Mouse (Mus musculus) limb, embryonic 15.5 days (tissue): Measurements from ENCODE around the gene Lipc. TPM values are rescaled to one million over a fixed set of nuclear protein-coding genes. Genes with fewer than 3 reads are reported as not detected.

Source experiments
- ATAC-seq: fragments of 200-750 bp; cut with Nextera tagmentation; 2 replicates; pipeline ENCODE4 v1.8.0; 2017; ENCODE audit warnings: low read depth, moderate TSS enrichment; ENCODE audit not compliant: insufficient number of reproducible peaks, low FRiP score, low TSS enrichment
- H3K27ac ChIP-seq: fragments of 300-500 bp; sonication (generic); 2 replicates; pipeline ENCODE4 v1.5.1; 2015; ENCODE audit warnings: moderate library complexity, mild to moderate bottlenecking, inconsistent platforms
- H3K27me3 ChIP-seq: fragments of 300-500 bp; sonication (generic); 2 replicates; pipeline ENCODE4 v1.6.1; 2015; ENCODE audit warnings: inconsistent platforms
- H3K36me3 ChIP-seq: fragments of 300-500 bp; sonication (generic); 2 replicates; pipeline ENCODE4 v1.6.1; 2015; ENCODE audit warnings: inconsistent platforms
- H3K4me1 ChIP-seq: fragments of 300-500 bp; sonication (generic); 2 replicates; pipeline ENCODE4 v1.6.1; 2015; ENCODE audit warnings: inconsistent platforms
- H3K4me2 ChIP-seq: fragments of 300-500 bp; sonication (generic); 2 replicates; pipeline ENCODE4 v1.6.1; 2015; ENCODE audit warnings: mild to moderate bottlenecking, inconsistent platforms
- H3K4me3 ChIP-seq: fragments of 300-500 bp; sonication (generic); 2 replicates; pipeline ENCODE4 v1.5.1; 2015; ENCODE audit warnings: mild to moderate bottlenecking, inconsistent platforms
- H3K9ac ChIP-seq: fragments of 300-500 bp; sonication (generic); 2 replicates; pipeline ENCODE4 v1.6.1; 2015; ENCODE audit warnings: inconsistent platforms
- H3K9me3 ChIP-seq: fragments of 300-500 bp; sonication (generic); 2 replicates; pipeline ENCODE4 v1.6.1; 2016; ENCODE audit warnings: inconsistent platforms
- WGBS: fragments of 180-500 bp; shearing (Covaris S2); methylation state at CpG from one replicate; pipeline ENCODE4 v1.1.7; 2015; 5-methylcytosine and 5-hydroxymethylcytosine counted together
- polyA plus RNA-seq: library from polyadenylated mRNA; unstranded; fragments of >200 nt; fragmentation: Nextera tagmentation; extraction: Ambion mirVana; gene quantifications from 2 replicates; pipeline ENCODE4 v1.2.1, GENCODE M21; 2015

Lipc gene
- polyA plus RNA-seq, 1 experiment from 2014 or later, result 0.29 TPM

DNA sequence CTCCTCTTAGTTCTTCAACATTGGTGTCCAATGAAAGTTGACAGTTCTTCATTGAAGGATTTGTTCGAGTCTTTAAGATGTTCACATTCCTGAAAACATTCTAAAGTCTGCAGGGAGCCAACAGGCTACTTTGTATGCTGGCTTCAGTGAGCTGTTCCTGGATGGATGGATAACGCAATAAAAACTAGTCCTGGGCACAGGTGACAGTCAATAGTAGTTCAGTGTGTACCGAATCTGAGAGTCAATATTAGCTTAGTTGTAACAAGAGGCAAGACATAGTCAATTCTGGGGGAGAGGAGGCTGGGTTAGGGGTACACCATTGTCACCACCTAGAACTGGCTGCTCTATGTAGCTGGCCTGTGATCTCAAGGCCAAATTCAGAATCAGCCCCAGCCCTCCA lies 17.2 kb upstream of the Lipc start:
- no peak overlapping the region for H3K4me3 ChIP-seq
- no peaks in the 10 kb centered on the region for H3K4me1 ChIP-seq
- H3K4me2 ChIP-seq, result no peak overlapping the region
- H3K27me3 ChIP-seq, result no peaks in the 10 kb centered on the region
- no peak overlapping the region for H3K27ac ChIP-seq
- WGBS, result 79% methylated on average over 3 of the region's 3 CpGs
- ATAC-seq, result no peak
- no peaks in the 10 kb centered on the region for H3K36me3 ChIP-seq
- no peak overlapping the region for H3K9ac ChIP-seq
- no peaks in the 10 kb centered on the region for H3K9me3 ChIP-seq

DNA sequence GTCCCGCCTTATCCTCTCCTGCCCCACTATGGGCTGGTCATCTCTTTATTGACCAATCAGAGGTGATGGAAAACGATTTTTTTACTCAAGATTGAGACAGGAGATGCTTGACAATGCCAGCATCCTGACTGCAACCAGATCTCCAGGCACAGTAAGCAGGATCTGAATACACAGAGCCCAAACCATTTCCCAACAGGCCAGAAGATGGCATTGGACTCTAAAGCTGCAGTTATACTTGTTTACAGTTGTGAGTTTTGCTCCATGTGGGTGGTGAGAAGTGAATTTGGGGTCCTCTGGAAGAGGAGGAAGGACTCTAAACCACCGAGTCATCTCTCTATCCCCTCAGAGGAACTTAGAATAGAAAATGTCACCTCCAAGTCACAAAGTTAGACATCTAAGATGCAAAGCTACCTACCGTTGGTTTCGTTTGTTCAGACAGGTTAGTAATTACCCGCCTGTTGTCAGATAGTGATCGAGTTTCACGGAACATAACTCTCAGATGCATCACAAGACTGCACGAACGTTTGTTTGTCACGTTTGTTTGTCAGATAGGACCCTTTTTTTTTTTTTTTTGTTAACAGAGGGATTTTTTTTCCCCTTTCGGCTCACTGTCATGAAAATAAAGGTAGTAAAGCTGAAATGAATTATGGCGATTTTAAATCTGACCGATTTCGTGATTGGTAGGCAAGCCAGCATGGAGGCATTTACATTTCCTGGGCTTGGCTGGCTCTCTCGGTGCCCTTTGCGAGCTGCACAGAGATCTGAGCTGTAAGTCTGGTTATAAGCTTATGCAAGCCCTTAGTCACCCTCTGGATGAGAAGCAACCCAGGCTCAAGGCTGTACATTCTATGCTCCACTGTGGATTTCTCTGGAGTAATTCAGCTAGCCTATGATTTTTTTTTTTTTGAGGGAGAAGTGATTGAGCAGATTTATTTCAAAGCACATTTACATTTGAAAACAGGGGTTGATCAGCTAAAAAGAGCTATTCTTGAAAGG lies 14.3 kb upstream of the Lipc start:
- H3K4me3 ChIP-seq, result no peak overlapping the region
- no peak for ATAC-seq
- no peaks in the 10 kb centered on the region for H3K27me3 ChIP-seq
- no peaks in the 10 kb centered on the region for H3K4me1 ChIP-seq
- WGBS, result 64% methylated on average over 17 of the region's 17 CpGs
- no peak overlapping the region for H3K4me2 ChIP-seq
- no peak overlapping the region for H3K27ac ChIP-seq
- no peaks in the 10 kb centered on the region for H3K9me3 ChIP-seq
- no peak overlapping the region for H3K9ac ChIP-seq
- no peaks in the 10 kb centered on the region for H3K36me3 ChIP-seq

DNA sequence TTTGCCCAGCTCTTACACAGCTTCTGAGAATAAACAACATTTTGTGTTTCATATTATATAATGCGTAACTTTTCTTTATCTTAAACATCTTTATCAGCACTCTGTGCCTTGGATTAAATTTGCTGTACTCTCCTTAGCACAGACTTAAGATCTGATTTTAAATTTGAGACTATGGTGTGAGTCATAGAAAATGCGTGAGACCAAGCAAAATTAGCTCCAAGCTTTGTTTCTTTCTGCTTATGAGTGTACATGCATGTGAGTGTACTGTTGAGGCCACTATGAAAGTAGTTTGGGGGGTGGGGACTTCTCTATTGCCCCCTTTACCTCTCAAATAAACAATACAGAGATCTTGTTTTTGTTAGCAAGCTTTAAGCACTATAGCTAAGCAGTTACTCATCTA lies 13.4 kb upstream of the Lipc start:
- Histone ChIP-seq H3K4me3 (no peak overlapping the region), H3K36me3 (no peaks in the 10 kb centered on the region), H3K4me2 (no peak overlapping the region), H3K4me1 (no peaks in the 10 kb centered on the region), H3K27ac (no peak overlapping the region), H3K9me3 (no peaks in the 10 kb centered on the region), H3K9ac (no peak overlapping the region), H3K27me3 (no peaks in the 10 kb centered on the region)
- ATAC-seq, result no peak
- 92% methylated on average over 2 of the region's 2 CpGs for WGBS

DNA sequence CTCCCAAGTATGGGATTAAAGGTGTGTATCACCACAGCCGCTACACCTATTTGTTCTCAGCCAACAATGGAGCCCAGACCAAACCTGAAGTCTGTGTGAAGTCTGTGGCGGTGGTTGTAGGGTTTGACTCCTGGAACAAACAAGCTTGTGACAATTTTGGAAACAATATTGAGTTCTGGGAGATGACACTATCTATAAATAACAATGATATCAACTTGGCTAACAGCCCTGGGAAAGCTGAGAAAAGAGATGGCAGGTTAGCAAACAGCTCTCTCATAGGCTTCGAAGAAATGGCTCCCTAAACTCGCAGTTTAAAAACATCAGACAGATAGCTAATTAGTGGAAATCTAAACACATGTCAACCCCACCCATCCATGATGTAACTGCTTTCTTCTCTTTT lies 13.0 kb upstream of the Lipc start:
- no peak for ATAC-seq
- Histone ChIP-seq H3K27ac (no peak overlapping the region), H3K36me3 (no peaks in the 10 kb centered on the region)

DNA sequence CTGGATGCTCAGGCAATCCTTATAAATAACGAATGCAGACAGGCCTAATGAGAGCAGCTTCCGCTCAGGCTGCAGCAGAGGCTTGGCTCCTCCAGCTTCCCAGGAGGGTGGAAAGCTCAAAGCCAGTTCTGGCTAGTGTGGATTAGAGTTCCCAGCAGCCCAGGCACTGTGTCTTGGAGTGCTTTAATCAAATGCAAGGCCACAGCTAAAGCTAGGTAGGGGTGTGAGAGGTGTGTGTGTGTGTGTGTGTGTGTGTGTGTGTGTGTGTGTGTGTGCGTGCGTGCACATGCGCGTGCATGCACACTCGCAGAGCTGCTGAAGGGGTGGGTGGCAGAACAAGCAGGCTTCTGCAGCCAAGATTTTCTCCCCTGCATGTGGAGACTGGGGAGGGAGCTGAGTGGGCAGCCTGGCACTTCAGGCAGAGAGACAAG lies 11.4 kb upstream of the Lipc start:
- no peak overlapping the region for H3K27ac ChIP-seq
- WGBS, result 55% methylated on average over 7 of the region's 7 CpGs
- ATAC-seq, result no peak

More for the DNA sequence above, 13.0 kb upstream of the Lipc start:
- H3K27me3 ChIP-seq, result no peaks in the 10 kb centered on the region
- H3K9ac ChIP-seq, result no peak overlapping the region
- H3K4me3 ChIP-seq, result no peak overlapping the region
- H3K4me1 ChIP-seq, result no peaks in the 10 kb centered on the region
- 91% methylated on average over 4 of the region's 4 CpGs for WGBS
- H3K9me3 ChIP-seq, result no peaks in the 10 kb centered on the region
- H3K4me2 ChIP-seq, result no peak overlapping the region

DNA sequence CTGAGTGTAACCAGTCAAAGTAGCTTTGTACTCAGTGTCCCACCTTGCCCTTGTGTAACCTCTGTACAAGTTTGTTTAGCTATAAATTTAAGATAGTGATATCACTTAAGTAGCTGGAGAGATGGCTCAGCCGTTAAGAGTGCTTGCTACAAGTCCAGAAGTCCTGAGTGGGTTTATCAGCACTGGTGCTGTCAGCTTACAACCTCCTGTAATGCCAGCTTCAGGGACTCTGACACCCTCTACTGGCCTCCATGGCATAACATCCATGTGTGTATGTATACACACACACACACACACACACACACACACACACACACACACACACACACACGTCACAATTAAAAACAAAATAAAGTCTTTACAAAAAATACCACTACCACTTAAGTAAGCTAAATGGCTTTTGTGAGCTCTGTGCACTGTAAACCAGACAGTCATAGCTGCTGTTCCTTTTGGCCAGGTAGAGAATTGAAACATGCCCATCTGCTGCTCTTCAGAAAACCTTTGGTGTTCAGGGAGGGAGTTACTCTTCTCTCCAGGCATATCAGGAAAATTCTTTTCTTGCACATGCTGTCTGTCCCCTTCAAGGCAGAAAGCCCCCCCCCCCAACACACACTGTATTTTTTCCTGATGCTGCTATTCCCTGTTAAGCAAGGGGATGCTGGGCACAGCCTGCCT lies 10.9 kb upstream of the Lipc start:
- H3K4me2 ChIP-seq, result no peak overlapping the region
- no peak overlapping the region for H3K27ac ChIP-seq
- no peaks in the 10 kb centered on the region for H3K9me3 ChIP-seq
- 90% methylated on average over 2 of the region's 2 CpGs for WGBS
- no peaks in the 10 kb centered on the region for H3K27me3 ChIP-seq
- H3K4me1 ChIP-seq, result no peaks in the 10 kb centered on the region
- H3K4me3 ChIP-seq, result no peak overlapping the region
- no peaks in the 10 kb centered on the region for H3K36me3 ChIP-seq
- no peak for ATAC-seq
- H3K9ac ChIP-seq, result no peak overlapping the region

More for the DNA sequence above, 11.4 kb upstream of the Lipc start:
- H3K4me3 ChIP-seq, result no peak overlapping the region
- H3K36me3 ChIP-seq, result no peaks in the 10 kb centered on the region
- no peaks in the 10 kb centered on the region for H3K27me3 ChIP-seq
- no peak overlapping the region for H3K9ac ChIP-seq
- H3K4me1 ChIP-seq, result no peaks in the 10 kb centered on the region
- H3K9me3 ChIP-seq, result no peaks in the 10 kb centered on the region
- H3K4me2 ChIP-seq, result no peak overlapping the region

DNA sequence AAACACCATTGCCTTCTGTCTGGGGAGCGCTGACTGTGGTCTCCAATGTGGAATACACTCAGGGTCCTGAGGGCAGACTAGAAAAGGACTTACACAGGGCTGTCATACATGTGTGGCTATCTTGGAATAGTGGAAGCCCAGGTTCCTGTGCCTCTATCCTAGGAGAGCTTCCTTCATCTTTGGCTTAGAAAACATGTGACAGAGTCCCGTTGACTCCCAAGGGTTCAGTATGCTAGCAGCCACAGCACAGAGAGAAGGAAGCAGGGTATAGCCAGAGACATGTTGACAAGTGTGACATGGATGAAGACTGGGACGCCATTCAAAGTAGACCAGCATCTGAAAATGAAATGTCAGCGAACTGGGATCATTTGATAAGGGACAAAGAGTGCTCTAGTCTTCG lies 8.3 kb upstream of the Lipc start:
- 91% methylated on average over 5 of the region's 5 CpGs for WGBS
- H3K4me2 ChIP-seq, result no peak overlapping the region
- ATAC-seq, result no peak
- no peaks in the 10 kb centered on the region for H3K27me3 ChIP-seq
- no peaks in the 10 kb centered on the region for H3K4me1 ChIP-seq
- H3K36me3 ChIP-seq, result no peaks in the 10 kb centered on the region
- no peak overlapping the region for H3K9ac ChIP-seq
- H3K9me3 ChIP-seq, result no peaks in the 10 kb centered on the region
- H3K27ac ChIP-seq, result no peak overlapping the region
- H3K4me3 ChIP-seq, result no peak overlapping the region

DNA sequence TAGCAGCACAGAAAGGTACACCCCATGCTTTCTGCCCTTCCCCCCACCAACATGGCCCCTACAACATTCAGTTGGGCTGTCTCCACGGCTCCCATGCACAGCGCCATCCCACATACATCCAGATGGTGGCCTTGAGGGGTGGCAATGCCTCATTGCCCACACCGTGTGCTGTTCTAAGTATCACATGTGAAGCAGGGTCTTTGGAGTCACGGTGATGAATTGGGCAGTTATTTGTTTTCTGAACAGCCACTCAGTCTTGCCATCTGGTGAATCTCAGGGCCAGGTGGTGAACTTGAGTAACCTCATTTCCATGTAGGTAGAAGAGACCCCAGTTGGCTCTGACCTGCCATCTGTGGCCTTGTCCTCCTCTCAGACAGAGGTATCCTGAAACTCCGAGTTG lies 7.8 kb upstream of the Lipc start:
- Histone ChIP-seq H3K27me3 (no peaks in the 10 kb centered on the region), H3K4me2 (no peak overlapping the region), H3K9ac (no peak overlapping the region), H3K9me3 (no peaks in the 10 kb centered on the region), H3K27ac (no peak overlapping the region), H3K36me3 (no peaks in the 10 kb centered on the region), H3K4me1 (no peaks in the 10 kb centered on the region), H3K4me3 (no peak overlapping the region)
- WGBS, result 79% methylated on average over 5 of the region's 5 CpGs
- ATAC-seq, result no peak

DNA sequence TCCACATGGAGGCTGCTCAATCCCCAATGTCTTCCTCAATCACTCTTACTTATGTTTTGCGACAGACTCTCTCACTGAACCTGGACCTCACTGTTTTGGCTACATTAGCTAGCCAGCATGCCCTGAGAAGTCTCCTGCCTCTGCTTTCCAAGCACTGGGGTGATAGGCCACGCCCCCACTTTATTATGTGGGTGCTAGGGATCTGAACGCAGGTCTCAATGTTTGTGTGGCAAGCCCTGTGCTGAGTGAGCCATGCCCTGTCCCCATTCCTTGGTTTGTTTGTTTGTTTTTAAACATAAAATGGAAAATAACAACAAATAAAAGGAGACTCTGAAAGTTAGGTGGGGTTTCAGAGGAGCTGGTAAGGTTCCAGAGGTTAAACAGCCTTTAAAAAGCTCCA lies 7.4 kb upstream of the Lipc start:
- H3K4me2 ChIP-seq, result no peak overlapping the region
- WGBS, result 92% methylated on average over 3 of the region's 3 CpGs
- no peak for ATAC-seq

DNA sequence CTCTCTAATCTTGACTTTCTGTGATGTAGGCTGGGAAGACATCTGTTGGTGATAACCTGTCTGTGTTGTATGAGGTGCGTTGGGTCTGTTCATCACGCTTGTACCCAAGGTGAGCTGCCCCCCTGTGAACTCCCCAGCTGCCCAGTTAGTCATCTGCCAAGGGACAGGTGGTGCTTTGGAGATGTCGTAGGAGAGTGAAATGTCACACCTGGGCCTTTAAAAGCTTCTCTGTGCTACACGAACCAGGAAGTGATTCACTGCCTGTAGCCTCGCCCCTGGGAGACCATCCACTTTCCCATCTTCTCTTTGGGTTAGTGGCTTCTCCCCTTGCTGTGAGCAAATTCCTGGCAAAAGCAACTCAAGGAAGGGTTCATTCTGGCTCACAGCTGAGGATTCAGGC lies 6.4 kb upstream of the Lipc start:
- Histone ChIP-seq H3K4me1 (peaks cover 4% of the 10 kb centered on the region; the same call in 1 of the 2 replicates), H3K4me3 (no peak overlapping the region), H3K27ac (no peak overlapping the region), H3K9ac (no peak overlapping the region), H3K27me3 (no peaks in the 10 kb centered on the region), H3K36me3 (no peaks in the 10 kb centered on the region), H3K9me3 (no peaks in the 10 kb centered on the region), H3K4me2 (no peak overlapping the region)
- 58% methylated on average over 5 of the region's 5 CpGs for WGBS
- no peak for ATAC-seq

More for the DNA sequence above, 7.4 kb upstream of the Lipc start:
- Histone ChIP-seq H3K9me3 (no peaks in the 10 kb centered on the region), H3K9ac (no peak overlapping the region), H3K4me3 (no peak overlapping the region), H3K36me3 (no peaks in the 10 kb centered on the region), H3K27me3 (no peaks in the 10 kb centered on the region), H3K4me1 (peaks cover under 1% of the 10 kb centered on the region; the same call in 1 of the 2 replicates), H3K27ac (no peak overlapping the region)

DNA sequence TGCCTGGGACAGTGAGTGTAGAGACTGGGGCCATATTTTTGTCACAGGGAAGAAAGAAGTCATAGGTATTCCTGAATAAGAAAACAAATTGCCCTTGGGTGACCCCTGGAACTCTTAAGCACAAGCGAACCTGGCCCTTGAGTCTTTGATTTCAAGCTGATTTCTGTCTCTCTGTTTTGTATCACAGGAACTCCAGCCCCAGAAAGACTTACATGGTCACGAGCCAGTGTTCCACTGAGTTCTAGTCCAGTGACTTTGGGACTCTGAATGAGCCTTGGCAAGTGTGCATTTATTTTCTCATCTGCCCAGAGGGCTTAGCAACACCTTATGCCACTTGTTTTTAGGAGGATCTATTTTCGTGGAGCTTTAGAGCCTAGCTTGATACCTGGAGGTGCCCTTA lies 5.7 kb upstream of the Lipc start:
- no peak overlapping the region for H3K4me2 ChIP-seq
- H3K9ac ChIP-seq, result no peak overlapping the region
- H3K4me3 ChIP-seq, result no peak overlapping the region
- WGBS, result 53% methylated on average over 3 of the region's 3 CpGs
- no peak overlapping the region for H3K27ac ChIP-seq
- H3K36me3 ChIP-seq, result no peaks in the 10 kb centered on the region
- H3K4me1 ChIP-seq, result peaks cover 4% of the 10 kb centered on the region; the same call in 1 of the 2 replicates
- H3K27me3 ChIP-seq, result no peaks in the 10 kb centered on the region
- no peaks in the 10 kb centered on the region for H3K9me3 ChIP-seq
- ATAC-seq, result no peak

DNA sequence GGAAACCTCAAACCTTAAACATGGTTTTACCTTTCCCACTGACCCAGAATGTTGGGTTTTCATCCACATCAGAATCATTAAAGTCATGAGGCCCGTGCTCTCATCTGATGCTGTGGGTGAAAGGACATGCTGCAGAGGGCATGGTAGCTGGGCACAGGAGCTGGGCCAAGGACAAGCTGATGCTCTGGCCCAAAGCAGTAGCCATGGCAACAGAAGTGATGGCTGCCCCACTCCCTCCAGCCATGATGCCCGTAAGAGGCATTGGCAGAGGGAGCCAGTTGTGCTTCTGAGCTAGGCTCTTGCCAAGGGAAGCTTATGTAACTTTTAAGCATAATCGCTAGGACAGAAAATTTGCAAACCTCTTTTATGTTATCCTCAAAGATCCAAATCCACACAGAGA lies 2.2 kb upstream of the Lipc start:
- peaks cover 4% of the 10 kb centered on the region; the same call in 1 of the 2 replicates for H3K4me1 ChIP-seq
- ATAC-seq, result no peak
- no peaks in the 10 kb centered on the region for H3K36me3 ChIP-seq
- H3K27ac ChIP-seq, result no peak overlapping the region
- H3K9me3 ChIP-seq, result no peaks in the 10 kb centered on the region
- 81% methylated on average over 3 of the region's 3 CpGs for WGBS
- H3K9ac ChIP-seq, result no peak overlapping the region
- H3K4me2 ChIP-seq, result no peak overlapping the region
- H3K27me3 ChIP-seq, result no peaks in the 10 kb centered on the region
- no peak overlapping the region for H3K4me3 ChIP-seq
